Mouse (Mus musculus) forebrain, embryonic 14.5 days (tissue): Measurements from ENCODE around the gene Aip. TPM values are rescaled to one million over a fixed set of nuclear protein-coding genes. Genes with fewer than 3 reads are reported as not detected.
"Not testable (repeated sequence)": the region's sequence is repeated elsewhere in the genome, so short reads cannot be mapped to it uniquely, and the experiment has no call there.

Experiments used
- ATAC-seq: fragments of 200-750 bp; cut with Nextera tagmentation; 2 replicates; pipeline ENCODE4 v1.8.0; 2017; ENCODE audit warnings: mild to moderate bottlenecking, moderate library complexity
- DNase-seq: peaks from one replicate; pipeline ENCODE4 v3.0.0-alpha.2; 2015; ENCODE audit warnings: low spot score
- H3K27ac ChIP-seq: fragments of 300-500 bp; sonication (generic); 2 replicates; pipeline ENCODE4 v1.5.1; 2014; ENCODE audit warnings: low read depth, mild to moderate bottlenecking, control low read depth, low read length, moderate library complexity
- H3K27me3 ChIP-seq: fragments of 300-500 bp; sonication (generic); replicated peaks from 2 replicates; pipeline ENCODE4 v1.6.1; 2014; ENCODE audit warnings: low read length, control low read depth, mixed read lengths; ENCODE audit not compliant: control insufficient read depth, insufficient read depth
- H3K36me3 ChIP-seq: fragments of 300-500 bp; sonication (generic); 2 replicates; pipeline ENCODE4 v1.6.1; 2014; ENCODE audit warnings: low read length, control low read depth; ENCODE audit not compliant: control insufficient read depth, insufficient read depth
- H3K4me1 ChIP-seq: fragments of 300-500 bp; sonication (generic); 2 replicates; pipeline ENCODE4 v1.6.1; 2014; ENCODE audit warnings: antibody characterized with exemption, low read length, control low read depth; ENCODE audit not compliant: control insufficient read depth, insufficient read depth
- H3K4me2 ChIP-seq: fragments of 300-500 bp; sonication (generic); 2 replicates; pipeline ENCODE4 v1.6.1; 2014; ENCODE audit warnings: mild to moderate bottlenecking, control low read depth, low read length
- H3K4me3 ChIP-seq: fragments of 300-500 bp; sonication (generic); 2 replicates; pipeline ENCODE4 v1.5.1; 2014; ENCODE audit warnings: low read depth, low read length, control low read depth
- H3K9ac ChIP-seq: fragments of 300-500 bp; sonication (generic); 2 replicates; pipeline ENCODE4 v1.6.1; 2014; ENCODE audit warnings: mild to moderate bottlenecking, low read length, control low read depth, moderate library complexity
- H3K9me3 ChIP-seq: fragments of 300-500 bp; sonication (generic); replicated peaks from 2 replicates; pipeline ENCODE4 v1.6.1; 2016; ENCODE audit warnings: low read length, control low read depth, mixed read lengths; ENCODE audit not compliant: control insufficient read depth
- WGBS: fragments of 180-500 bp; shearing (Covaris S2); extraction: QIAGEN DNeasy Blood & Tissue Kit; methylation state at CpG from one replicate; pipeline ENCODE4 v1.1.7; 2014; 5-methylcytosine and 5-hydroxymethylcytosine counted together
- polyA plus RNA-seq: library from polyadenylated mRNA; unstranded; fragments of >200 nt; fragmentation: Nextera tagmentation; extraction: Ambion mirVana; gene quantifications from 2 replicates; pipeline ENCODE4 v1.2.1, GENCODE M21; 2014

Aip gene
- polyA plus RNA-seq, 1 experiment from 2014 or later = 85.2 TPM

- Histone ChIP-seq H3K4me3 (no peak overlapping the region), H3K4me2 (no peak overlapping the region), H3K9me3 (no peaks in the 10 kb centered on the region), H3K36me3 (no peaks in the 10 kb centered on the region), H3K27ac (no peak overlapping the region), H3K27me3 (no peaks in the 10 kb centered on the region), H3K4me1 (peaks cover under 1% of the 10 kb centered on the region; the same call in 1 of the 2 replicates), H3K9ac (no peak overlapping the region)
- ATAC-seq = no peak
- 89% methylated on average over 18 of the region's 18 CpGs for WGBS
- no peak for DNase-seq
Observed at GRCm38 (mm10) chr19:4142416-4143173, 16.9 kb upstream of the Aip start.

- ATAC-seq = no peak
- Histone ChIP-seq H3K4me3 (no peak overlapping the region), H3K9ac (no peak overlapping the region; the same call in 1 of the 2 replicates), H3K27ac (no peak overlapping the region), H3K4me2 (no peak overlapping the region), H3K27me3 (no peaks in the 10 kb centered on the region), H3K36me3 (no peaks in the 10 kb centered on the region), H3K4me1 (no peaks in the 10 kb centered on the region), H3K9me3 (no peaks in the 10 kb centered on the region)
- 88% methylated on average over 6 of the region's 6 CpGs for WGBS
- DNase-seq = no peak
Observed at GRCm38 (mm10) chr19:4140147-4140546, 14.5 kb upstream of the Aip start.

- Histone ChIP-seq H3K4me1 (no peaks in the 10 kb centered on the region), H3K27ac (no peak within 1 kb of the TSS), H3K27me3 (no peaks in the 10 kb centered on the region), H3K9me3 (no peaks in the 10 kb centered on the region), H3K4me2 (no peak within 1 kb of the TSS), H3K9ac (no peak within 1 kb of the TSS; the same call in 1 of the 2 replicates), H3K36me3 (no peaks in the 10 kb centered on the region), H3K4me3 (no peak within 1 kb of the TSS)
- ATAC-seq = no peak
- WGBS = 77% methylated on average over 2 of the region's 2 CpGs
- DNase-seq = no peak
Observed at GRCm38 (mm10) chr19:4139446-4139845, 13.8 kb upstream of the Aip start, which contains the start of gene Gpr152. Gpr152 (plus strand) TSS chr19:4139787.

- DNase-seq = no peak
- Histone ChIP-seq H3K4me1 (no peaks in the 10 kb centered on the region), H3K27ac (no peak overlapping the region), H3K36me3 (peaks cover 5% of the 10 kb centered on the region; the same call in 1 of the 2 replicates), H3K9me3 (no peaks in the 10 kb centered on the region), H3K9ac (no peak overlapping the region), H3K4me3 (no peak overlapping the region), H3K4me2 (no peak overlapping the region), H3K27me3 (no peaks in the 10 kb centered on the region)
- no peak for ATAC-seq
- 82% methylated on average over 5 of the region's 5 CpGs for WGBS
Observed at GRCm38 (mm10) chr19:4137913-4138312, 12.3 kb upstream of the Aip start.

GRCm38 (mm10) chr19:4136463-4136862, 10.8 kb upstream of the Aip start:
- Histone ChIP-seq H3K27me3 (no peaks in the 10 kb centered on the region), H3K9ac (no peak overlapping the region), H3K27ac (no peak overlapping the region), H3K4me3 (no peak overlapping the region), H3K36me3 (peaks cover 20% of the 10 kb centered on the region), H3K4me1 (no peaks in the 10 kb centered on the region), H3K9me3 (no peaks in the 10 kb centered on the region), H3K4me2 (no peak overlapping the region)
- ATAC-seq = no peak
- 79% methylated on average over 5 of the region's 5 CpGs for WGBS
- DNase-seq = no peak

- H3K27ac ChIP-seq, H3K4me3 ChIP-seq, ATAC-seq, H3K9ac ChIP-seq, H3K4me1 ChIP-seq, DNase-seq, H3K4me2 ChIP-seq, H3K9me3 ChIP-seq, H3K27me3 ChIP-seq: not testable (repeated sequence)
- WGBS = 20% methylated on average over 8 of the region's 8 CpGs
- peaks cover 23% of the 10 kb centered on the region for H3K36me3 ChIP-seq
Observed at GRCm38 (mm10) chr19:4135963-4136345, 10.3 kb upstream of the Aip start.

GRCm38 (mm10) chr19:4135229-4135962, 9.7 kb upstream of the Aip start:
- not testable (repeated sequence) for H3K4me3 ChIP-seq, H3K9me3 ChIP-seq, ATAC-seq, H3K27me3 ChIP-seq, H3K27ac ChIP-seq, DNase-seq, H3K4me1 ChIP-seq, H3K4me2 ChIP-seq, H3K9ac ChIP-seq
- H3K36me3 ChIP-seq = peaks cover 23% of the 10 kb centered on the region
- 82% methylated on average over 6 of the region's 6 CpGs for WGBS

GRCm38 (mm10) chr19:4134354-4134753, 8.7 kb upstream of the Aip start:
- DNase-seq (no peak), ATAC-seq (no peak)
- Histone ChIP-seq H3K4me2 (no peak overlapping the region), H3K4me1 (no peaks in the 10 kb centered on the region), H3K9ac (no peak overlapping the region), H3K9me3 (no peaks in the 10 kb centered on the region), H3K27ac (no peak overlapping the region), H3K27me3 (no peaks in the 10 kb centered on the region), H3K36me3 (peaks cover 32% of the 10 kb centered on the region), H3K4me3 (no peak overlapping the region)
- WGBS = 87% methylated on average over 4 of the region's 4 CpGs

- 84% methylated on average over 2 of the region's 2 CpGs for WGBS
Observed at GRCm38 (mm10) chr19:4131768-4132167, 6.1 kb upstream of the Aip start.

More at GRCm38 (mm10) chr19:4131768-4132167, 6.1 kb upstream of the Aip start:
- Histone ChIP-seq H3K4me3 (no peak overlapping the region), H3K4me2 (no peak overlapping the region), H3K9ac (no peak overlapping the region), H3K4me1 (peaks cover 4% of the 10 kb centered on the region), H3K9me3 (no peaks in the 10 kb centered on the region), H3K27ac (no peak overlapping the region), H3K36me3 (peaks cover 49% of the 10 kb centered on the region), H3K27me3 (no peaks in the 10 kb centered on the region)
- no peak for ATAC-seq
- no peak for DNase-seq
